Mouse (Mus musculus) ES-E14 (cell line): ENCODE data around the gene Hnrnpl.

Experiments
- MAFK ChIP-seq: IDR thresholded peaks from 2 replicates; pipeline ENCODE4 v1.6.1; 2014; ENCODE audit warnings: mild to moderate bottlenecking, low read depth, low read length, inconsistent platforms; ENCODE audit not compliant: insufficient read depth
- ZNF384 ChIP-seq: IDR thresholded peaks from 2 replicates; pipeline ENCODE4 v1.6.1; 2012; ENCODE audit warnings: low read depth, low read length, inconsistent platforms

GRCm38 (mm10) chr7:28830981-28831380 is 22.6 kb downstream of the Hnrnpl start:
- TF ChIP-seq MAFK (no peak), ZNF384 (no peak)
